Mouse (Mus musculus) liver, adult 2 months (tissue): ENCODE measurements around the gene Ifit2. TPM values are rescaled to one million over a fixed set of nuclear protein-coding genes. Genes with fewer than 3 reads are reported as not detected.

ENCODE experiments used
- DNase-seq: peaks from one replicate; pipeline ENCODE4 v3.0.0-alpha.2; 2011; ENCODE audit warnings: low read depth, low spot score; ENCODE audit errors: extremely low read depth
- H3K27ac ChIP-seq: fragments of 200-500 bp; replicated peaks from 2 replicates; pipeline ENCODE4 v1.5.1; 2012; ENCODE audit warnings: low read depth, mild to moderate bottlenecking, control low read depth, inconsistent platforms, low read length; ENCODE audit not compliant: insufficient read depth
- H3K27me3 ChIP-seq: fragments of 200-500 bp; 2 replicates; pipeline ENCODE4 v1.6.1; 2012; ENCODE audit warnings: mild to moderate bottlenecking, moderate library complexity, low read length, inconsistent platforms; ENCODE audit not compliant: control insufficient read depth, insufficient read depth
- H3K36me3 ChIP-seq: fragments of 200-500 bp; 2 replicates; pipeline ENCODE4 v1.6.1; 2012; ENCODE audit warnings: low read length, inconsistent platforms; ENCODE audit not compliant: control insufficient read depth, insufficient read depth
- H3K4me1 ChIP-seq: fragments of 200-500 bp; 2 replicates; pipeline ENCODE4 v1.6.1; 2011; ENCODE audit warnings: low read length; ENCODE audit not compliant: control insufficient read depth, insufficient read depth
- H3K4me3 ChIP-seq: fragments of 200-500 bp; 2 replicates; pipeline ENCODE4 v1.5.1; 2011; ENCODE audit warnings: low read depth, mild to moderate bottlenecking, control low read depth, low read length, moderate library complexity; ENCODE audit not compliant: insufficient read depth
- H3K79me2 ChIP-seq: fragments of 200-500 bp; 2 replicates; pipeline ENCODE4 v1.6.1; 2012; ENCODE audit warnings: inconsistent platforms, mild to moderate bottlenecking, low read length, moderate library complexity; ENCODE audit not compliant: control insufficient read depth, insufficient read depth
- H3K9ac ChIP-seq: fragments of 200-500 bp; 2 replicates; pipeline ENCODE4 v1.6.1; 2012; ENCODE audit warnings: low read depth, mild to moderate bottlenecking, control low read depth, inconsistent platforms, low read length
- CTCF ChIP-seq: fragments of 200-500 bp; IDR thresholded peaks from 2 replicates; pipeline ENCODE4 v1.5.1; 2011; ENCODE audit warnings: low read depth, low read length, control low read depth
- POLR2A ChIP-seq: fragments of 200-500 bp; IDR thresholded peaks from 2 replicates; pipeline ENCODE4 v1.6.1; 2011; ENCODE audit warnings: low read length, control low read depth; ENCODE audit not compliant: insufficient read depth; ENCODE audit errors: extremely low read depth
- WGBS: fragments of 180-500 bp; shearing (Covaris S2); methylation state at CpG from one replicate; pipeline ENCODE4 v1.1.7; 2018; 5-methylcytosine and 5-hydroxymethylcytosine counted together
- polyA plus RNA-seq: library from polyadenylated mRNA; depleted of rRNA; stranded (reverse); fragments of >200 nt; gene quantifications from 2 replicates; pipeline ENCODE4 v1.2.3, GENCODE M21; 2012
- total RNA-seq: library from RNA; depleted of rRNA; stranded (reverse); fragments of >200 nt; gene quantifications from 2 replicates; pipeline ENCODE4 v1.2.3, GENCODE M21; 2014

Gene Ifit2
- total and polyA plus RNA-seq, 2 experiments, result 0.35 to 8.0 TPM

- WGBS, result 91% methylated on average over 3 of the region's 3 CpGs
Measured at GRCm38 (mm10) chr19:34556621-34557020, 6.1 kb downstream of the Ifit2 start.

DNA sequence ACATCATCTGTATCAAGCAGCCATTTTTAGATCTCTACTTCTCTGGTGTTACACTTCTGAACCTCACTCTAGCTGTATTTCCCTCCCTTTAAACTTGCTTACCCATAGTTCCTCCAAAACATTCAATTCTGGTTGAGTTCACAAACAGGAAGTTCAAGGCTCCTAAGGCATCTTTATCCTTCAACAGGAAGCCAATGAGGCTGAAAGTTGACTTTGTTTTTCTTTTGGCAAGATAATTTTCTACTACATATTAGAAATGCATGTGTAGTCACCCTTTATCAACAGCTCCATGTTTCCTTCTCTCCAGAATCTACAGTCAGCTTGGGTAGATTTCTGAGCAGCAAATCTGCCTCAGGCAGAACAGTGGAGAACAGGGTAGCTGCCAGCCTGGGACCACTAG, 12.1 kb downstream of the Ifit2 start:
- no peak overlapping the region for H3K27ac ChIP-seq

More at GRCm38 (mm10) chr19:34556621-34557020, 6.1 kb downstream of the Ifit2 start:
- H3K4me1 ChIP-seq, result no peaks in the 10 kb centered on the region; the same call in 1 of the 2 replicates
- no peak overlapping the region for H3K9ac ChIP-seq
- no peaks in the 10 kb centered on the region; the same call in 1 of the 2 replicates for H3K79me2 ChIP-seq
- H3K27me3 ChIP-seq, result no peaks in the 10 kb centered on the region
- no peak overlapping the region for H3K4me3 ChIP-seq
- DNase-seq, result no peak
- H3K27ac ChIP-seq, result no peak overlapping the region
- TF ChIP-seq CTCF (no peak), POLR2A (no peak)
- H3K36me3 ChIP-seq, result no peaks in the 10 kb centered on the region

DNA sequence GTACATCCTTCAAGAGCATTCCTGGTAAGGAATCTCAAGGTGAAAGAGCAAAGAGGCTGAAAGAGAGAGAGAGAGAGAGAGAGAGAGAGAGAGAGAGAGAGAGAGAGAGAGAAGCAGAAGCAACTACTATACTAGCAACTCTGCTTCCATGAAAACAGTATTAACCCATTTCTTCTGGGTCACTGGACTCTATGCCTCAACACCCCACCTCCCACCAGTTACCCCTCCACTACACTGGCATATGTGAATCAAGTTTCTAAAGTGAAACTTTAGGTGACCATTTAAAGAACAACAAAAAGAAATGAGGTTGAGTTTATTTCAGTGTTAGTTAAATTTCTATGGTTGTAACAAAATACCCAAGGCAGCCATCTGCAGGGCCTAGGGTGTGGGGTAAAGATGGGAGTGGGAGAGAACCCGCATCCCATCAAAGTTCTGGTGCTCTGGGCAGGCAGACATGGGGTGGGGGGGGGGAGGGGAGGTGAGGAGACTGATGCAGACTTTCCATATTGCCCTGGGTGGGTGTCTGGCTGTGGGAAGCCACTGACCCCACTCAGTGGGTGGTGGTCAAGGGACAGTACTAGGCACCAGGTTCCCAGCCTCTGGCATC, 15.8 kb downstream of the Ifit2 start:
- WGBS, result 100% methylated on average over 1 of the region's 1 CpGs
- Histone ChIP-seq H3K4me3 (no peak overlapping the region), H3K27me3 (no peaks in the 10 kb centered on the region), H3K79me2 (no peaks in the 10 kb centered on the region), H3K4me1 (peaks cover 4% of the 10 kb centered on the region), H3K27ac (no peak overlapping the region), H3K9ac (no peak overlapping the region), H3K36me3 (no peaks in the 10 kb centered on the region)
- no peak for DNase-seq
- TF ChIP-seq POLR2A (no peak), CTCF (no peak)

More for the DNA sequence above, 12.1 kb downstream of the Ifit2 start:
- H3K79me2 ChIP-seq, result no peaks in the 10 kb centered on the region
- H3K4me3 ChIP-seq, result no peak overlapping the region
- peaks cover 4% of the 10 kb centered on the region; the same call in 1 of the 2 replicates for H3K4me1 ChIP-seq
- no peak for TF ChIP-seq POLR2A
- no peak for TF ChIP-seq CTCF
- H3K36me3 ChIP-seq, result no peaks in the 10 kb centered on the region
- peak; percentile 25 for DNase-seq
- H3K9ac ChIP-seq, result no peak overlapping the region
- no peaks in the 10 kb centered on the region for H3K27me3 ChIP-seq

DNA sequence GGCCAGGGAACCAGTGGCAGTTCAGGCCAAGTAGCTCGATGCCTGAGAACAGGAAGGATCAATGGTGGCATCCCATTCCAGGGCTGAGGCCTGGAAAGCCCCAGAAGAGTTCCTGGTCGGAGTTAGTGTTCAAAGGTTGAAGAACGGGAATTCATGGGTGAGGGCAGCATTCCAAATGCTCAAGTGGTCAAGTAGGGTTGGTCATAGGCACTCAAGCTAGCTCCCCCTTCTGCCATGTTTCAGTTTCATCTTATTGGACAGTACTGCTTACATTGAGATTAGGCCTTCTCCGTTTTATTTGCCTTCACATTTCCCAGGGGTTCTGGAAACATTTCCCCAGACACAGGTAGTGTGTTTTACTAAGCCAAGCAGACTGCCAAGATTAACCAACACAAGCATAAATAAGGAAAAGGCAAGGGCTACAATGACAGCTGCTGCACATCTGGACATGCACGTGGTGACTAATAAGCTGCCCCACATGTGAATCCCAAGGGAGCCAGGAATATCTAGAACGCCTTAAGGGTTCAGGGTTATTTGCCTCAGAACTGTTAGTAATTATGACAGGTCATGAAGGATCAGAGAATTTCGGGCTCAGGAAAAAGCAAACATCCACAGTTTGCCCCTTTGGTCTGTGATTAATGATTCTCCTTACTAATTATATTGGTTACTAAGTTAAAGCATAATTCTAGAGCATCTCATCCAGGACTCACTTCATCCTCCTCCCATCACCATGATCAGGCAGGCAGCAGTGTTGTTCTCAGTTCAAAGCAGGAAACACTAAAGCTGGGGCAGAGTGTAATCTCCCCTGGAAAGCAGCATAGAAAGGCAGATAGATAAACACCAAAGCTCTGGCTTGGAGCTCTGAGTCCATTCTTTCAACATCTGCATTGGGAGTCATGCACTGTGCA, 18.7 kb downstream of the Ifit2 start:
- peak overlapping the region; percentile 51 for H3K27ac ChIP-seq
- H3K4me1 ChIP-seq, result no peaks in the 10 kb centered on the region; the same call in 1 of the 2 replicates
- H3K79me2 ChIP-seq, result no peaks in the 10 kb centered on the region
- no peak overlapping the region for H3K4me3 ChIP-seq
- no peak overlapping the region for H3K9ac ChIP-seq
- H3K36me3 ChIP-seq, result no peaks in the 10 kb centered on the region; the same call in 1 of the 2 replicates
- WGBS, result 67% methylated on average over 7 of the region's 7 CpGs
- no peaks in the 10 kb centered on the region for H3K27me3 ChIP-seq
- no peak for DNase-seq
- TF ChIP-seq CTCF, result no peak
- no peak for TF ChIP-seq POLR2A

- DNase-seq, result no peak
- Histone ChIP-seq H3K36me3 (no peaks in the 10 kb centered on the region; the same call in 1 of the 2 replicates), H3K4me1 (no peaks in the 10 kb centered on the region; the same call in 1 of the 2 replicates), H3K9ac (peak overlapping the region; percentile 30; the same call in 1 of the 2 replicates), H3K27ac (peak overlapping the region; percentile 51), H3K79me2 (no peaks in the 10 kb centered on the region), H3K4me3 (peak overlapping the region; percentile 44; the same call in 1 of the 2 replicates), H3K27me3 (no peaks in the 10 kb centered on the region)
- 80% methylated on average over 4 of the region's 4 CpGs for WGBS
- TF ChIP-seq POLR2A (no peak), CTCF (no peak)
Measured at GRCm38 (mm10) chr19:34569896-34570476, 19.5 kb downstream of the Ifit2 start.
